Mouse (Mus musculus) heart, embryonic 10.5 days (tissue): Measurements from ENCODE around the gene Htr3b. TPM values are rescaled to one million over a fixed set of nuclear protein-coding genes. Genes with fewer than 3 reads are reported as not detected.
"Not testable (repeated sequence)": the region's sequence is repeated elsewhere in the genome, so short reads cannot be mapped to it uniquely, and the experiment has no call there.

Source experiments
- DNase-seq: peaks from one replicate; pipeline ENCODE4 v3.0.0-alpha.2; 2017; ENCODE audit warnings: low spot score
- H3K27ac ChIP-seq: fragments of 300-500 bp; sonication (generic); 2 replicates; pipeline ENCODE4 v1.5.1; 2016; ENCODE audit warnings: mild to moderate bottlenecking
- H3K27me3 ChIP-seq: fragments of 300-500 bp; sonication (generic); 2 replicates; pipeline ENCODE4 v1.6.1; 2016; ENCODE audit warnings: mild to moderate bottlenecking; ENCODE audit not compliant: poor library complexity, insufficient read depth, severe bottlenecking
- H3K36me3 ChIP-seq: fragments of 300-500 bp; sonication (generic); 2 replicates; pipeline ENCODE4 v1.6.1; 2016; ENCODE audit warnings: mild to moderate bottlenecking, moderate library complexity
- H3K4me1 ChIP-seq: fragments of 300-500 bp; sonication (generic); 2 replicates; pipeline ENCODE4 v1.6.1; 2016; ENCODE audit warnings: mild to moderate bottlenecking
- H3K4me3 ChIP-seq: fragments of 300-500 bp; sonication (generic); 2 replicates; pipeline ENCODE4 v1.5.1; 2016; ENCODE audit warnings: mild to moderate bottlenecking, moderate library complexity
- H3K9me3 ChIP-seq: fragments of 300-500 bp; sonication (generic); 2 replicates; pipeline ENCODE4 v1.6.1; 2016; ENCODE audit warnings: mild to moderate bottlenecking, moderate library complexity
- WGBS: fragments of 180-500 bp; shearing (Covaris S2); methylation state at CpG from one replicate; pipeline ENCODE4 v1.1.7; 2016; 5-methylcytosine and 5-hydroxymethylcytosine counted together
- polyA plus RNA-seq: library from polyadenylated mRNA; unstranded; fragments of >200 nt; fragmentation: Nextera tagmentation; extraction: Ambion mirVana; gene quantifications from 2 replicates; pipeline ENCODE4 v1.2.1, GENCODE M21; 2016

Gene Htr3b
- not detected in 2 replicates for polyA plus RNA-seq

GRCm38 (mm10) chr9:48964587-48965040, at the start of gene Htr3b:
Gene Htr3b, minus strand, starts transcription at chr9:48964990.
- 56% methylated on average over 7 of the region's 7 CpGs for WGBS
- no peaks in the 10 kb centered on the region for H3K36me3 ChIP-seq
- DNase-seq, result no peak
- H3K4me1 ChIP-seq, result 0 out of 2 replicates have a peak, but pooled peaks cover 2% of the 10 kb centered on the region
- H3K9me3 ChIP-seq, result no peaks in the 10 kb centered on the region
- no peak within 1 kb of the TSS for H3K4me3 ChIP-seq
- H3K27me3 ChIP-seq, result peaks cover 37% of the 10 kb centered on the region
- H3K27ac ChIP-seq, result no peak within 1 kb of the TSS

- WGBS, result 73% methylated on average over 6 of the region's 6 CpGs
- no peak for DNase-seq
- Histone ChIP-seq H3K4me1 (peaks cover 5% of the 10 kb centered on the region; the same call in 1 of the 2 replicates), H3K9me3 (no peaks in the 10 kb centered on the region), H3K27me3 (no peaks in the 10 kb centered on the region), H3K4me3 (no peak overlapping the region), H3K27ac (peak overlapping the region; percentile 36), H3K36me3 (peaks cover 60% of the 10 kb centered on the region)
Observed at GRCm38 (mm10) chr9:48999256-48999655, 34.5 kb upstream of the Htr3b start.

GRCm38 (mm10) chr9:48995735-48996134, 30.9 kb upstream of the Htr3b start:
- Histone ChIP-seq H3K36me3 (peaks cover 58% of the 10 kb centered on the region), H3K4me1 (peaks cover 17% of the 10 kb centered on the region; the same call in 1 of the 2 replicates), H3K9me3 (no peaks in the 10 kb centered on the region), H3K27me3 (no peaks in the 10 kb centered on the region), H3K4me3 (no peak overlapping the region), H3K27ac (no peak overlapping the region)
- no peak for DNase-seq
- WGBS, result 91% methylated on average over 1 of the region's 1 CpGs

- Histone ChIP-seq H3K27me3 (no peaks in the 10 kb centered on the region), H3K27ac (no peak overlapping the region), H3K4me1 (peaks cover 23% of the 10 kb centered on the region; the same call in 1 of the 2 replicates), H3K9me3 (no peaks in the 10 kb centered on the region), H3K36me3 (peaks cover 58% of the 10 kb centered on the region), H3K4me3 (no peak overlapping the region)
- no peak for DNase-seq
- WGBS, result 95% methylated on average over 7 of the region's 7 CpGs
Observed at GRCm38 (mm10) chr9:48994779-48995178, 30.0 kb upstream of the Htr3b start.

GRCm38 (mm10) chr9:48991671-48992070, 26.9 kb upstream of the Htr3b start:
- no peak for DNase-seq
- 72% methylated on average over 5 of the region's 5 CpGs for WGBS

GRCm38 (mm10) chr9:48987201-48988101, 22.7 kb upstream of the Htr3b start:
- WGBS, result 9% methylated on average over 12 of the region's 12 CpGs
- Histone ChIP-seq H3K27ac (peak overlapping the region; percentile 96), H3K27me3 (no peaks in the 10 kb centered on the region), H3K9me3 (no peaks in the 10 kb centered on the region), H3K4me1 (peaks cover 35% of the 10 kb centered on the region), H3K4me3 (peak overlapping the region; percentile 92), H3K36me3 (peaks cover 19% of the 10 kb centered on the region; the same call in 1 of the 2 replicates)
- DNase-seq, result peak; percentile 82

More at GRCm38 (mm10) chr9:48991671-48992070, 26.9 kb upstream of the Htr3b start:
- Histone ChIP-seq H3K4me3 (no peak overlapping the region), H3K9me3 (no peaks in the 10 kb centered on the region), H3K27me3 (no peaks in the 10 kb centered on the region), H3K4me1 (peaks cover 36% of the 10 kb centered on the region), H3K36me3 (peaks cover 45% of the 10 kb centered on the region), H3K27ac (no peak overlapping the region)

- Histone ChIP-seq H3K4me1 (peaks cover 32% of the 10 kb centered on the region), H3K4me3 (peak overlapping the region; percentile 92), H3K36me3 (peaks cover 18% of the 10 kb centered on the region; the same call in 1 of the 2 replicates), H3K27me3 (no peaks in the 10 kb centered on the region), H3K27ac (peak overlapping the region; percentile 96), H3K9me3 (no peaks in the 10 kb centered on the region)
- 4% methylated on average over 7 of the region's 7 CpGs for WGBS
- peak; percentile 92 for DNase-seq
Observed at GRCm38 (mm10) chr9:48986616-48987141, 21.9 kb upstream of the Htr3b start.

- H3K9me3 ChIP-seq, result no peaks in the 10 kb centered on the region
- H3K36me3 ChIP-seq, result peaks cover 9% of the 10 kb centered on the region; the same call in 1 of the 2 replicates
- no peak for DNase-seq
- H3K4me1 ChIP-seq, result peaks cover 27% of the 10 kb centered on the region
- under 1% methylated on average over 20 of the region's 20 CpGs for WGBS
- peak overlapping the region; percentile 92 for H3K4me3 ChIP-seq
- H3K27ac ChIP-seq, result peak overlapping the region; percentile 96
- H3K27me3 ChIP-seq, result no peaks in the 10 kb centered on the region
Observed at GRCm38 (mm10) chr9:48985708-48986088, 20.9 kb upstream of the Htr3b start.

GRCm38 (mm10) chr9:48984845-48985707, 20.3 kb upstream of the Htr3b start, which contains the start of gene Usp28:
Gene Usp28, plus strand, starts transcription at chr9:48985375.
- Histone ChIP-seq H3K9me3 (no peaks in the 10 kb centered on the region), H3K4me3 (peak within 1 kb of the TSS; percentile 92), H3K27me3 (no peaks in the 10 kb centered on the region), H3K36me3 (peaks cover 5% of the 10 kb centered on the region; the same call in 1 of the 2 replicates), H3K27ac (peak within 1 kb of the TSS; percentile 96), H3K4me1 (peaks cover 24% of the 10 kb centered on the region)
- DNase-seq, result peak; percentile 100
- under 1% methylated on average over 94 of the region's 94 CpGs for WGBS

GRCm38 (mm10) chr9:48984320-48984844, 19.6 kb upstream of the Htr3b start:
- Histone ChIP-seq H3K9me3 (no peaks in the 10 kb centered on the region), H3K4me3 (peak overlapping the region; percentile 92), H3K4me1 (peaks cover 24% of the 10 kb centered on the region), H3K27me3 (no peaks in the 10 kb centered on the region), H3K27ac (peak overlapping the region; percentile 96), H3K36me3 (0 out of 2 replicates have a peak, but pooled peaks cover 2% of the 10 kb centered on the region)
- 27% methylated on average over 8 of the region's 8 CpGs for WGBS
- no peak for DNase-seq

- not testable (repeated sequence) for H3K9me3 ChIP-seq, H3K27me3 ChIP-seq, DNase-seq, H3K4me3 ChIP-seq, H3K36me3 ChIP-seq
- Histone ChIP-seq H3K27ac (0 out of 2 replicates have a peak overlapping the region, but pooled peaks have one; percentile 96), H3K4me1 (peaks cover 20% of the 10 kb centered on the region)
- WGBS, result 94% methylated on average over 6 of the region's 6 CpGs
Observed at GRCm38 (mm10) chr9:48983801-48984200, 19.0 kb upstream of the Htr3b start.

- Histone ChIP-seq H3K9me3 (no peaks in the 10 kb centered on the region), H3K27me3 (no peaks in the 10 kb centered on the region), H3K4me3 (no peak overlapping the region), H3K27ac (no peak overlapping the region), H3K36me3 (0 out of 2 replicates have a peak, but pooled peaks cover 2% of the 10 kb centered on the region), H3K4me1 (peaks cover 7% of the 10 kb centered on the region)
- no peak for DNase-seq
Observed at GRCm38 (mm10) chr9:48981827-48982226, 17.0 kb upstream of the Htr3b start.
